Mouse (Mus musculus): Measurements from ENCODE around the gene Rasal1. TPM values are rescaled to one million over a fixed set of nuclear protein-coding genes. Genes with fewer than 3 reads are reported as not detected.

The Rasal1 gene
- total RNA-seq, 2 experiments from 2014 or later = not detected

- no peak for DNase-seq
These were observed 47.6 kb downstream of the Rasal1 start for GRCm38 (mm10) chr5:120696057-120696743.

- DNase-seq = no peak
These were observed 48.3 kb downstream of the Rasal1 start for GRCm38 (mm10) chr5:120696865-120697264.

GRCm38 (mm10) chr5:120698181-120698580 is 49.6 kb downstream of the Rasal1 start:
- DNase-seq = no peak

GRCm38 (mm10) chr5:120698801-120699391 is 50.3 kb downstream of the Rasal1 start:
- no peak for DNase-seq

- DNase-seq = no peak
These were observed 52.6 kb downstream of the Rasal1 start for GRCm38 (mm10) chr5:120700996-120701790.

GRCm38 (mm10) chr5:120702421-120702820 is 53.8 kb downstream of the Rasal1 start:
- no peak for DNase-seq

- DNase-seq = no peak
These were observed 54.4 kb downstream of the Rasal1 start for GRCm38 (mm10) chr5:120702969-120703368.

- DNase-seq = no peak
These were observed 55.0 kb downstream of the Rasal1 start for GRCm38 (mm10) chr5:120703660-120704059.

GRCm38 (mm10) chr5:120704421-120704820 is 55.8 kb downstream of the Rasal1 start:
- no peak for DNase-seq

- no peak for DNase-seq
These were observed 57.9 kb downstream of the Rasal1 start for GRCm38 (mm10) chr5:120706541-120706940.

- no peak for DNase-seq
These were observed 58.4 kb downstream of the Rasal1 start for GRCm38 (mm10) chr5:120706976-120707375.

GRCm38 (mm10) chr5:120710161-120710825 is 61.7 kb downstream of the Rasal1 start:
- no peak for DNase-seq

GRCm38 (mm10) chr5:120710826-120711248 is 62.2 kb downstream of the Rasal1 start:
- DNase-seq = no peak

- peak; percentile 43 for DNase-seq
These were observed 62.8 kb downstream of the Rasal1 start for GRCm38 (mm10) chr5:120711416-120711815.

GRCm38 (mm10) chr5:120711827-120712226 is 63.2 kb downstream of the Rasal1 start, which contains the start of gene Dtx1:
Gene Dtx1, minus strand, starts transcription at chr5:120711927.
- no peak for DNase-seq

- DNase-seq = no peak
These were observed 64.1 kb downstream of the Rasal1 start for GRCm38 (mm10) chr5:120712721-120713120.

- peak; percentile 24 for DNase-seq
These were observed 65.7 kb downstream of the Rasal1 start for GRCm38 (mm10) chr5:120714314-120714713.

- no peak for DNase-seq
These were observed 68.5 kb downstream of the Rasal1 start for GRCm38 (mm10) chr5:120717136-120717535.

GRCm38 (mm10) chr5:120718600-120719378 is 70.2 kb downstream of the Rasal1 start:
- no peak for DNase-seq

GRCm38 (mm10) chr5:120721005-120721404 is 72.4 kb downstream of the Rasal1 start:
- DNase-seq = no peak

- no peak for DNase-seq
These were observed 77.3 kb downstream of the Rasal1 start for GRCm38 (mm10) chr5:120725811-120726455.
